Mouse (Mus musculus): ENCODE measurements around the gene Micu1.

DNA sequence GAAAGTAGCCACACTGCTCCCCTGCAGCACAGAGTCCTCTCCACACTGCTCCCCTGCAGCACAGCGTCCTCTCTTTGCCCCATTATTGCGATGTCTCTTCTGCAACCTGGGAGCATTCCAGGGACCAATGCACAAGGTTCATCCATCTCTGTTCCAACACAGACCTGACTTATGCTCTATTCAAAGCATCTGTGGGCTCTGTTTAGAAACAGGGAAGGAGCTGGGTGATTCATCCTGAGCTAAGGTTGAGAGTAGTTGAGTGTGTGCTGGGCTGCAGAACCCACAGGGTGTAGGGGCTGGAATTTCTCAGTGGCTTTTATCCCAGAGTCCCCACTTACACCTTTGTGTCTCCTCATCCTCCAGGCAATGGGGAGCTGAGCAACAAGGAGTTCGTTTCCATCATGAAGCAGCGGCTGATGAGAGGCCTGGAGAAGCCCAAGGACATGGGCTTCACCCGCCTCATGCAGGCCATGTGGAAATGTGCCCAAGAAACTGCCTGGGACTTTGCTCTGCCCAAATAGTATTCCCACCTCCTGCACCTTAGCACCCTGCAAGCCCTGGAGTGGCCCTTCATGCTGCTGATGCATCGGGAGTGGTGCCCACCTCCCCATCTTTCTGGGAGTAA is 160.7 kb downstream of the Micu1 start:
- TF ChIP-seq EP300 (IDR thresholded peaks at IDR 0.05; ENCODE audit: low read depth) (no peak), CTCF (IDR thresholded peaks at IDR 0.05; ENCODE audit: low read depth) (no peak)
